Mouse (Mus musculus) liver, adult 2 months (tissue): Measurements from ENCODE around the gene Map2k1.

Source experiments
- CTCF ChIP-seq: fragments of 200-500 bp; IDR thresholded peaks from 2 replicates; pipeline ENCODE4 v1.5.1; 2011; ENCODE audit warnings: low read depth, low read length, control low read depth
- POLR2A ChIP-seq: fragments of 200-500 bp; IDR thresholded peaks from 2 replicates; pipeline ENCODE4 v1.6.1; 2011; ENCODE audit warnings: low read length, control low read depth; ENCODE audit not compliant: insufficient read depth; ENCODE audit errors: extremely low read depth

DNA sequence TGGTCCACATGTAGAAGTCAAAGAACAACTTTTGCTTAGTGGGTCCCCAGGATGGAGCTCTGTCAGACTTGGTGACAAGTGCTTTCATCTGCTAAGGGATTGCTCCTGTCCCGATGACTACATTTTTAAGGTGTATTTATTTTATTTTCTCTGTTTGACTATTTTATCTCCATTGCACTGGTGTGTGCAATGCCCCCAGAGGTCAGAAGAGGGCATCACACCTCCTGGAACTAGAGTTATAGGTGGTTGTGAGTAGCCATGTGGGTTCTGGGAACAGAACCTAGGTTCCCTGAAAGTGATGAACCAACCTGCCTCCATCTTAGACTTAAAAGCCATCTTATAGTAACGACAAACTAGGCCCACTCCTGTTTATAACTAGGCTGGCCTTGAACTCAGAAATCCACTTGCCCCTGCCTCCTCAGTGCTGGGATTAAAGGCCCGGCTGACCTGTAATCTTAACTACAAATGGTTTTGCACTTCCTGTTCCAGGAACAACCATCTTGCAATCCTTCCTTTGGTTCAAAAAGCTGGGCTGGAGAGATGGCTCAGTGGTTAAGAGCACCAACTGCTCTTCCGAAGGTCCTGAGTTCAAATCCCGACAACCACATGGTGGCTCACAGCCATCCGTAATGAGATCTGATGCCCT is 25.4 kb upstream of the Map2k1 start:
- TF ChIP-seq POLR2A (no peak), CTCF (no peak)
